Mouse (Mus musculus) CH12F3 (cell line): ENCODE measurements around the gene Plod2.

Experiments
- in situ Hi-C: fragments of 300-500 bp; cut with MboI; formaldehyde crosslinking; loops from 2 replicates; pipeline ENCODE4 v1.14.3; 2020; ENCODE audit warnings: low sequenced_read_pairs

The Plod2 gene

DNA sequence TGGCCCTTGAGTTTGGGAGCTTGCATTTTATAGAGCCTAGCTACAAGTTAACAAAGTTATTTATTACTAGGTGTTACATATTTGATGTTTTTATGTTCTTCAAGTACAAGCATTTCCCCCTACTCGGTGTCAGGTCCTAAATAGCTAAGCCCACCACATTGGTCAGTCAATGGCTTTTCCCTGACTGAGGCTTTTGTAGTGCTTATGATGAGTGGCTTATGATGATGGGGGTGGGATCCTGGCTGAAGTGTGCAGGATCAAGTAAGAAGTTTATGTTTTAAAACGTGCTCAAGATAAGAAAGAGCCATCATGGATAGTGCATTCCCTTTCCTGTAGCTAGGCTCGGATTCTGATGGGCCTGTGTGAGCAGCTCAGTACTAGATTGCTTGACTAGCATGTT is 10.7 kb downstream of the Plod2 start:
- in situ Hi-C loops = no loop called here

DNA sequence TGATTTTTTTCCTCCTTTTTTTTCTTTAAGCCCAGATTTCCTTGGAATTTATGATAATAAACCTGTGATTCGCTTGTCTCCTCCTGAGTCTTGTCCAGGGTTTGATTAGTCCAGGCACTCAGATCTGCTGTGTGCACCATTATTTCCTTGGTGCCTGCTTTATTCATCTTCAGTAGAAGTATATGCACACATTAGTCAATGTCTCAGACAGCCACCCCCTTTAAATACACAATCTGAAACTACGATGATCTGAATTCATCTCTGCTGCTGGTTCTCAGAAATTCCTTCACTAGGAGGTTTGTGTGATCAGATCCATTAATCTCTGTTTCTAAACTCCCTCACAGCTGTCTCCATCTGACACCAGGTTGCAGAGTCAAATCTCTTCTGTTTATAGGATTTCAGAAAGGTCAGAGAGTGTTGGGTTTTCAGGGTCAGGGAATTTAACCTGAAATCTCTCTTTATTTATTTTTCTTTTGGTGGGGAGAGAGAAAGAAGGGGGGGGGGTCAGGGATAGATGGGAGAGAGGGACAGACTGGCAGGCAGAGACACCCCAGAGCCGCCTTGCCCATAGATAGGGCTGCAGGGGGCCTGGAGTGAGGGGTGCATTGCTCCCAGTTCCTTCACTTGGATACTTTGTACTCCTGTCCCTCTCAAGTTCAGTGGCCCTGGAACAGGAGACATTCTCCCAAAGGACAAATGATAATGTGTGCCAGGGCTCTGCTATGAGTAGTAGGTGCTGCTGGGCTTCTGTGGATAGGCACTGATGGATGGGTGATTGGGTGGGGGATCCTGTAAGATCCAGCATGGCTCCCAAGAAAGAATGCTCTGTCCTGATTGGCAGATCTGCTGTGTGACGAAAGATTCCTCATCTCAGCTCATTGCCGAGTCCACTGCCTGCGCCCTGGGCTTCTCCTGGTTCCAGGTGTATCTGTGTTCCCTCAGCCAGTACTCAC is 13.3 kb downstream of the Plod2 start:
- in situ Hi-C loops = no loop called here

DNA sequence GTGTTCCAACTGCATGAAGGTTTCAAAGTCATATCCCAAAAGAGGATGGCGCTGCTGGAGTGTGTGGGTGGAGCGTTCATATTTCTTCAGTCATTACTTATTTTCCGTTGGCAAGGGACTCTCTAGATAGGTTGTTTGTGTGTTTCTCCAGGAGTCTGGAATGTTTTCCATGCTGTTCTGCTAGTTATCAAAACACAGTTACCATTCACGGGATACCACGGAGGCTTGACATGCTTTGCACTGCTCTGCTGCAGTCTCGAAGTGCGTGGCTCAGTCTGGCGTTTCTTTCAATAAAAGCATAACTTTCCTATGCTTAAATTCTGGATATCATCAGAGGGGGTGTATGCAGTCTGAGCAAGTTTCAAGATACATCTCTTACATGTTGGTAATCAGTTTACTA is 17.7 kb downstream of the Plod2 start:
- in situ Hi-C loops = no loop called here

DNA sequence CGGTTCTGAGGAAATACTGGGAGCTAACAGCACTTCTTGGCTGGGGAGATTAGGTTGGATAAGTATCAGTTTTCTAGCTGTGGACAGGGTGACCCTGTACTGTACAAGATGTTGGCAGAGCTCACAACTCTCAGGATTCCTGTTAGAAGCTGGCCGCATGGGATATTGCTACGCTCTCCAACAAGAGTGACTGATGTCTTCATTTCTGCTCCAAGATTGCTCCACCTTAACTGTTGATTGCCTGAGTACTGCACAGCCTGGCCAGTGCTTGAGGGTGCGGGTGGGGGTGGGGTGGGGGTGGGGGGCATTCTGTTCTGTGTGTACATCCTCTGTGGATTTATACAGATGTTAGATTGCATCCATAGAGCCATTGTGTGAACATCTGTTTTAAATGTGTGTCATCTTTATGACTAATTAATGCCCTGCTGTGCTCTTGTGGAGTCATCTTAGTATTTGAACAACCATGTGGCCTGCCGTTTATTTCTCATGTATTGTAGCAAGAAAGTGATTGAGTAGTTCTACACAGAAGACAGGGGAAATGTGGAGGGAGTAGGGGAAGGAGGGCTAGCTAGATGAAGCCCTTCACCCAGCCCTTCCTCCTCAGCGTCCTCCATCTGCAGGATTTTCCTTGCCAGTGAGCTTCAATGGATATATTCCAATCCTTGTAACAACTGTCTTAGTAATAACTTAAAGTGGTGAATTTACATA is 19.0 kb downstream of the Plod2 start:
- in situ Hi-C loops = no loop called here

DNA sequence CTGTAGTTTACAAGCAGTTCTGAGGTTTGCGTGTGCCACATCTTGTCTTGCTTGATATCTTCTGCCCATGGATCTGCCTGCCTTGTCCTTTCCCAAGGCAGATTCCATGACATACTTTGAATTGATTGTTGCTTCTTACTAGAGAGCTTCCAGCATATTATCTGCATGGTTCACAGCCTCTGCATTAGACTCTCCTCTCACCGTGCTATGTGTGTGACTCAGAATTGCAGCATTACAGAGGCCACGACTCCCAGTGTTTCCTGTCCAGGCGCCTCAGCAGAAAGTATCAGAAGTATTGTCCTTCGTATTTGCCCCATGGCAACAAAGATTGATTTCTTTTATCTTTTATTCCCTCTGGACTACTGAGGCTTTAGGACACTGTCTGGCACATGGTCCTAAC is 20.4 kb downstream of the Plod2 start:
- in situ Hi-C loops = no loop called here

DNA sequence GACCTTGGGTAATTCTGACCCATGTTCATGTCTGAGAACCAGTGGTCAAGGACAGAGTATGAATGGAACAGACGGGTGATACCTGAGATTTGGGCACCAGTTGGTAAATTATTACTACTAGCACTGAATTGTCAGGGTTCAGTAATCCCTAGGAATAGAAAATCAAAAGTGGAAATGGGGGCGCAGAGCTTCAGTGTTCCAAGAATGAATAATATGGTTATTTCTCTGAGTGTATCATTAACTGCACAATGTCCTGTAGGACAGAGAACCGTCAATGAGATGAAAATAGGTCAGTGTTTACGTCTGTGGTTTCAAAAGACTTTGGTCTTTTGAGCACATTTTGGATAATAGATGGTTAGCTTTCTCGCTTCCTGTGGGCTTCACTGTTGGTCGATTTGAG is 21.3 kb downstream of the Plod2 start:
- in situ Hi-C loops = no loop called here

DNA sequence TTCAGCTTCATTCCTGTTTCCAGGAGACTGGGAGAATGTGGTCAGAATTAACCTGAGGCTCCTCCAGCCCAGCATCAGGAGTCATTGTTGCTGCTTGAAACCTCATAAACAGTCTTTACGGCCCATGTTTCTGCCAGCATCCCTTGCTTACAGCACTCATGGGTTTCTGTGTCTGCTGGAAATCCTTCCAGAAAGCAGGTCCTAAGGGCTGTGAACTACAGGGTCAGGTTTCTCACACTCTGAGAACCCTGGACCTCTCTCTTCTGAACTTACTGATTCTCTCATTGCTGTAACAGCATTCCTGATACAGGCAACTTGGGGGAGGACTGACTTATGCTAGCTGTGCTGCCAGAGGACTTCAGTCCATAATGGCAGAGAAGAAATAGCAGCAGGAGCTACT is 22.4 kb downstream of the Plod2 start:
- in situ Hi-C loops = no loop called here

DNA sequence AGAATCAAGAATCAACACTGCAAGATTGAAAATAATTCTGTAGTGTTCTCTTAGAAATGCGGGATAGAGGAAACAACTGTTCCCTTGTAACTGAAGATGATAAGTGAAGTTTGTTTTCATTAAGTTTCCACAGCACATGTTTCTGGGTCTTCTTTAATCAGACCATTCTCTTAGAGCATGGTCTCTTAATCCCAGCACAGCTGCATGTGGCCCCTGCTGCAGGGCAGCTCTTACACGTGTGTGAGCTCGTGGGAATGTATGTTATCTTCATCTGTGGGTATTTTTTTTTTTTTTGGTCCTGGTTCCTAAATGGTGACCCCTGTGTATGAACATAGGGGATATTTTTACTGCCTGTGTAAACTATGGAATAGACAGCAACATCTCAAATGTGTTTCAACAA is 24.2 kb downstream of the Plod2 start:
- in situ Hi-C loops = no loop called here

DNA sequence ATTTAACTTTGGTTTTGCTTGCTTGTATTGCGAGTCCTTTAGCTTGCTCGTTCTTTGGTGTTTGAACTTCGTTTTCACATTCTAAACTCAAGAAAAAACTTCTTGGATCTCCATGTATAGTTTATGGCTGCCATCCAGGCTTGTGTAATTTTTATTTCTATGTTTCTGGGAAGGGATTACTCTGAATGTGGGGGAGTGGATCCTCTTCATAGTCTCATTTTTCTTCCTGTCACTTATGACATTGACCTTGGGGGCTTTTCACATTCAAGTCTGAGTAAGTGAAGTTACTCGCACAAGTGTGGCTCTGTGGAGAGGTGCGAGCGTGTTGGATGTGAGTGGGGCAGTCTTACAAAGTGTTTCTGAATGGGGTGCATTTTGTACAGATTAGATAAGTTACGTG is 25.5 kb downstream of the Plod2 start:
- in situ Hi-C loops = no loop called here

DNA sequence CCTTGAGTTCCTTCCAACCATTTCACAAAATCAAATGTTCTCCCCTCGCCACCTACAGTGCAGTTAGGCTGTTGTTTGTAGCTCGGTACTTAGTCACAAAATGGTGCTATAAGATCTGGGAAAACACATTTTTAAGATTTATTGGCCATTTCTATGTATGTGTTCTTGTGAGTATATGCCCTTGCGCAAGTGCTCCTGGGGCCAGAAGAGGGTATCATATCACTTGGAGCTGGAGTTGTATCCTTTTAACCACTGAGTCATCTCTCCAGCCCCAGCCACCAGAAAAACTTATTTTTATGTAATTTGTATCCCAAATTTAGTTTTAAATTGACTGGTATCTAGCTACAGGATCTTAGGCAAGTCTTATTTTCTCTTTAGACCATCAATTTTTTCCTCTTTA is 26.8 kb downstream of the Plod2 start:
- in situ Hi-C loops = no loop called here

DNA sequence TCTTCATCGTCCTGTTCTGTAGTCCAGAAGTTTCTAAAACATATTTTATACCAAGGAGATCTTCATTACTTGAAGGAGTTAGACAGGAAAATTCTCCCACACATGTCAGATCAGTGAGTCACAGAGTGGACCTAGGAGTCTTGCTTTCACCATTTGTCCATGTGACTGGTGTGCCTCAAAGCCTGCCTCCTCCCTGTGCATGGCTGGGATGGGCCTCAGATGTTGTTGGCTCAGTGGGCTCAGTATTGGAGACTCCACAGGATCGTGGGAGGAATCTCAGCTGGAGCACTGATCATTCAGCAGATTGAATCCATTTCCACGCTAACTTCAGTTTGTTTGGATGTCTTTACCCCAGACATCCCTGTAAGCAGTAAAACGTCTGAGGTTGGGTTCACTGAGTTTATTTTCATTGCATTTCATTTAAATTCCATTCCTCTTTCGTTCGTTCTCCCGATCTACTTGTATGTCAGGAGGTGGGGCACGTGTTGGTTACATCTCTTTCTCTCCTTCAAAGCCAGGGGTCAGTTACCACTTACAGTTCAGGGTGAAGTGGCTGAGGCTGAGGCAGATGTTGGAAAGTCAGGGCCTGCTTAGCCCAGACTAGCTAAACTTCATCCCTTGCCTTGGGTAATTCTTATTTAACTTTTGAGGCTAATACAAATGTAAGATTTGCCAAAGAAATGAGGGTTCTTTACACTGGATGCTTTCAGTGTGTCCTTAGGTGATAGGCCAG is 30.5 kb downstream of the Plod2 start:
- in situ Hi-C loops = no loop called here

DNA sequence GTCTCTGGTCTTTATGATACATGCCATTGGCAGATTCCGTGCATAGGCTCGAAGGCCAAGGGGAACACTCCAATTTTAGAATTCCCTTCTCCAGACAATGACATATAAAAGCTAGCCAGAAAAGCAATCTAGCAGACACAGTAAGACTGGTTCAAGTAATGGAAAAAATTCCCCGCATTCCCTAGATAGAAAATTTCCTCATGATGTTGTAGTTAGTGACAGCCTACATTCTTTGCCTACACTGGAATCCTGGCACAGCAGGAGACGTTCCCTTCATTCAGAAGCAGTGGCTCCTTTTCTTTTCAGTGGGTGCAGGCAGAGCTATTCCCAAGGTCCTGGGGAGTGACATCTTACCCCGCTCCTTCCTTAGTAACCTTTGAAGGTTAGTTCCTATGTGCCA is 41.9 kb downstream of the Plod2 start:
- in situ Hi-C loops = no loop called here

DNA sequence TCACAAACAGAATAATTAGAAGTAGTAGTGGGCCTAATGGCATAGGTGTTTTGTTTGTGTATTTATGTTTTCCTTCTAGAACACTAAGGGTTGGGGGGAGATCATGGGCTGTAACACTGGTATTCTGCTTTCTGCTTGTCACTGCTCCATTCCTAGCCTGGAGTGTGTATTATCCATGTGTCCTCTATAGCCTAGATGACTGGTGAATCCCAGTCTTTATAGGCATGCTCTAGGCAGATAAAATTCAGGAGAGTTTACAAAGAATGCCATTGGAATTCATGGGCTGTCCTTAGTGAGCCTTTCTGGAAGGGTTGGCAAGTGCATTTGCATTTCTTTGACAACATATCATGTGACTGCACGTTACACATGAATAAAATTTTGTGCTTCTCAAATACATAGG is 44.0 kb downstream of the Plod2 start:
- in situ Hi-C loops = no loop called here

DNA sequence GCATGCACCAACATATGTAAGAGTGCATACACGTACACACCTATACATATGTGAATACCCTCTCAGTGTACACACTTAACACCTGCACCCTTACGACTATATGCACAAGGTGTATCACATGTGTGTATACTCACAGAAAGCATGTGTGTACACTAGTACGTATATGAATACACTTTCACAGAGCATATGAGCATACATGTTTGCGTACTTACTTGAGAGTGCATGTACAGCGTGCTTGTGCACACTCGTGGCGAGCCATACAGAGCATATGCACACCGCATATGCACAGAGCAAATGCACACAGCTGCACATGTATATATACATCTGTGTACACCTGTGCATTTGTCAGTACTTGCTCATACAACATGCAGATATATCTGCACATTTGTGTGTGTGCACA is 45.4 kb downstream of the Plod2 start:
- in situ Hi-C loops = no loop called here

DNA sequence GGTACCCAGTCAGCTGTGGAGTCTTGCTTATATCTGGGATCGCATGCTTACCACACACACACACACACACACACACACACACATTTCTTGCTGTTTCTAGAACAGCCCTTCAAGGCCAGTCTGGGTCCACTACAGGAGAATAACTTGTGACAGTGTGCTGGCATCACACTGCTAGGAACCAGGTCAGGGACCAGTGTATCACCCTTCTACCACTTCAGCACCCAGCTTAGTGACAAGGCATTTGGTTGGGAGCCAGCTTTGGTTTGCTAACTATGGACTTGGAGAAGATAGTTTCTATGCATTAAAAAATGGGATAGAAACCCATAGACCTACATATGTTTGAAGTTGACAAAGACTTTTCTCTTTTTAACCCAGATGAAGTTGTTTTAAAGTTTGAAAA is 46.2 kb downstream of the Plod2 start:
- in situ Hi-C loops = no loop called here

DNA sequence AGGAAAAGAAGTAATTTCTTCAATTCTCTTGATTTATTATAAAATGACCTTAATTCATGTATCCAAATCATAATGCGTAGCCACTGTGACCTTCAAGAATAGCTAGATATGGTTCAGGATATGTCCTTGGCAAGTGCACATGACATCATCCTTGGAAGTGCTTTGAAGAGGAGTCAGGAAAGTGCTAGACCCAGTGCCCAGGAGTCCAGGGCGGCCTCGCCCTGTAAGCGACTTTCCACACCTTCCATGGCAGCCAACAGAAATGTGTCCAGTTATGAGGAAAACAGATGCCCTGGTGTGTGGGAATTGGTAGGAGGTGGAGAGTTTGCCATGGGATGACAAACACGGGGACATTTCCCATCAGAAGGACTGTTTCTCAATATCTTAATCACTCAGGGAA is 47.0 kb downstream of the Plod2 start:
- in situ Hi-C loops = no loop called here

DNA sequence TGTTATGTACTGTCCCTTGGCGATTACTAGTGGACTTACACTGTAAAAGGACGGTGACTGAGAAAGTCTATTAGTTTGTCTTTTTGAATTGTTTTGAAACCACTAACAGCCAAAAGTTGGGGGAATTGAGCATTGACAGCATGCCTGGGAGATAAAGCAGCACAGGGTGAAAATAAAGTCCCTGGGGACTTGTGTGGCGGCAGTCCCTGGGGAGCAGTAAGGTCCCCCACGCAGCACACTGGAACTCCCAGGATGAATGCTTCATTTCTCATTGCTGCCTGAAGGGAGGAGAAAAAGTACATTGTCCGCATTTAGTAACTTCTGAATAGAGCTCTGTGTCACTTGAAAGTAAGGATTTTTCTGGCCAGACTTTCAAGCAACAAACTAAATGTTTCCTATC is 49.5 kb downstream of the Plod2 start:
- in situ Hi-C loops = no loop called here

DNA sequence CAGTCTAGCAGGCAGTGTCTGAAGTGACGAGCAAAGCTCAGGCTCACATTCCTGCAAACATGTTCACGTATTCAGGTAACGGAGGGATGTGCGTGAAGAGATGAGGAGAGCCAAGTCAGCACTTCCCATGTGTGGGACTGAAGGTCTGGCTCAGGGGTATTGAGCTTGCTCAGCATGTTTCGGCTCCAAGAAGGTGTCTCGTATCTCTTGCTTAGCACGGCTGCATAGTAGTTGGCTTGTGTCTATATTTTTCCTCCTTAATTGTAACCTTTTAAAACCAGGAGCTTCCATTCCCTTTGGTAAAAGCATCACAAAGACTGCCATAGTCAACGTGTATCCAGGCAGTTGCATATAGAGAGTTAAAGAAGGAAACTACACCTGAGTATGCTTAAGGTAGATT is 50.7 kb downstream of the Plod2 start:
- in situ Hi-C loops = no loop called here

DNA sequence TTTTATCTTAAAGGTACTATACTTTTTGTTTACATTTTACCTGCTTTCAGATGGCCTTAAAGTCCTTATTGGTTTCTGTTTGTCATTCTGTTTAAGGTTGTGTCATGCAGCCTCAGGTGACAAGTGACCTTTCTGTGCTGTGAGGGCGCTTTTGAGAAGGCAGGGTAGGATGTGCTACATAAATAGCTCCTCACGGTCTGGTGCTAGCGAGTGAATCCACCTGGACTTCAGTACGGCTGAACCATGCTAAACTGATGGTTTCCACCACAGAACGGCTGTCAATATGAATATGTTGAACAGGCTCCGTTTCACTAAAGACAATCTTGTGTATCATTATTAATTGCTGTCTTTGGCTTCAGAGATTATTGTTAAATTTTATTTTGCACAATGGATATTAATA is 52.5 kb downstream of the Plod2 start:
- in situ Hi-C loops = no loop called here

DNA sequence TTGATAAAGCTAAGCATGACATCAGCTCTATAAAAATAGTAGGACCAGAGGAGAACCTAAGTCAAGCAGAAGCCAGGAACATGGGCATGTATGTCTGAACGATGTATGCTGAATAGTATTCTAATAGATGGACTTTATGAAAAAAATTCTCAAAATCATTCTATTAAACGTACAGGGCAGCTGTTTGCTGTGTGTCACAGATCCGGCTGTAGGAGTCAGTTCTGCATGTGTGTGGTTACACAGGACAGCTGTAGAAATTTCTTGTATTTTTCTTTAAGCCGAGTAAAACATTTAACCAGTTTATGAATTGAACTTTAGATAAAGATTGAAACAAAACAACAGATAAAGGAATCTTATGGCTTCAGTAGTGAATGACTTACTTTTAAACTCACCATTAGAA is 53.3 kb downstream of the Plod2 start:
- in situ Hi-C loops = no loop called here

DNA sequence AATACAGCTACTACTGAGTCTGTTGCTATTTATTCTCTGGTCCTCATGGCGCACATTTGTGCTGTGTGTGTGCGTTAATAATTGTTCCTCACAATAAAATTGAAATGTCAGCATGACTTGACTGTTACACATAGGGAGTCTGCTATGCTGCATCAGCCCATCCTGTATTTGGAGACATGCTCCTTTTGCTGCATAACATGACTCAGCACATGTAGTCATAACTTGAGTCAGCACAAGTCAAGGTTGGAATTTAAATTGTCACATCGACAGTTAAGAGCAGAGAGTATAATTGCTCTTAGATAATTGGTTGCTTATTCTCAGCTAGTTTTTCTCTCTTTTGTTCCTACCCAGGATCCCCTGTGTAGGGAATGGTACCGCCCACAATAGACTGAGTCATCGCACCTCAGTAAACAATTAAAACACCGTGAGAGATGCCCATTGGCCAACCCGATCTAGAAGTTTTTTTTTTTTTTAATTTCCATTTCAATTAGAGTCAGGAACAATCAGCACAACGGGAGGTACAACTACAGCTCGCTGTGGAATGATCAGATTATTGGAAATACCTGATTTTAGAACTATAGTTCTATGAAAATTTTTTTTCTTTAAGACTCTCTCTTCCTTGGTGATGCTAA is 55.0 kb downstream of the Plod2 start:
- in situ Hi-C loops = no loop called here
